Mouse (Mus musculus): ENCODE data around the gene Efcab9. TPM values are rescaled to one million over a fixed set of nuclear protein-coding genes. Genes with fewer than 3 reads are reported as not detected.

Gene Efcab9
- total and polyA plus RNA-seq, 3 experiments = 0.25 to 1.5 TPM; not detected in 1

- TF ChIP-seq MEF2A (IDR thresholded peaks at IDR 0.05; ENCODE audit: borderline replicate concordance, low read depth, low read length) (peak; percentile 76; the same call in 1 of the 2 replicates), ELF1 (IDR thresholded peaks at IDR 0.05; ENCODE audit: low read depth, low read length) (peak; percentile 63; the same call in 1 of the 2 replicates), MAX (IDR thresholded peaks at IDR 0.05; ENCODE audit: low read length) (0 out of 2 replicates have a peak, but pooled peaks have one; percentile 27), NELFE (IDR thresholded peaks at IDR 0.05; ENCODE audit: low read depth, low read length) (0 out of 2 replicates have a peak, but pooled peaks have one; percentile 40), USF2 (conservative IDR thresholded peaks at IDR 0.05; ENCODE audit: low read depth, low read length) (no peak), EP300 (IDR thresholded peaks at IDR 0.05; ENCODE audit: low read length) (peak; percentile 60; the same call in 1 of the 2 replicates), SMC3 (IDR thresholded peaks at IDR 0.05; ENCODE audit: low read depth, low read length) (no peak), POLR2A (IDR thresholded peaks at IDR 0.05; ENCODE audit: low read depth, low read length) (no peak), ZNF384 (IDR thresholded peaks at IDR 0.05; ENCODE audit: low read depth, low read length) (peak; percentile 46; the same call in 1 of the 2 replicates), JUN (IDR thresholded peaks at IDR 0.05; ENCODE audit: insufficient read depth, low read depth, low read length) (no peak), TBP (conservative IDR thresholded peaks at IDR 0.05; ENCODE audit: low read depth, low read length) (no peak), USF1 (IDR thresholded peaks at IDR 0.05; ENCODE audit: low read depth, low read length) (no peak), MAFK (IDR thresholded peaks at IDR 0.05; ENCODE audit: insufficient replicate concordance, low read length) (peak; percentile 25; the same call in 1 of the 2 replicates), SIN3A (IDR thresholded peaks at IDR 0.05; ENCODE audit: low read length) (peak; percentile 68), MXI1 (IDR thresholded peaks at IDR 0.05; ENCODE audit: low read depth, low read length) (peak; percentile 67; the same call in 1 of the 2 replicates), GABPA (IDR thresholded peaks at IDR 0.05; ENCODE audit: insufficient replicate concordance, low read depth, low read length) (no peak), RAD21 (IDR thresholded peaks at IDR 0.05; ENCODE audit: low read depth, low read length) (no peak), BHLHE40 (IDR thresholded peaks at IDR 0.05; ENCODE audit: low read depth, low read length) (no peak; the same call in 1 of the 2 replicates), ZC3H11A (IDR thresholded peaks at IDR 0.05; ENCODE audit: low read depth, low read length) (no peak), ZMIZ1 (IDR thresholded peaks at IDR 0.05; ENCODE audit: low read depth, low read length) (peak; percentile 49; the same call in 1 of the 2 replicates), CTCF (conservative IDR thresholded peaks at IDR 0.05 in 1 of 2, IDR thresholded peaks at IDR 0.05 in 1 of 2; ENCODE audit: low read depth in 2 of 2, low read length in 2 of 2) (no peak), CHD1 (IDR thresholded peaks at IDR 0.05; ENCODE audit: low read depth, low read length) (no peak), IRF4 (IDR thresholded peaks at IDR 0.05; ENCODE audit: low read depth, low read length) (peak; percentile 70), UBTF (IDR thresholded peaks at IDR 0.05; ENCODE audit: low read depth, low read length) (no peak), NRF1 (IDR thresholded peaks at IDR 0.05; ENCODE audit: low read depth, low read length) (no peak), ETS1 (conservative IDR thresholded peaks at IDR 0.05; ENCODE audit: low read depth, low read length) (peak; percentile 64), PAX5 (IDR thresholded peaks at IDR 0.05; ENCODE audit: low read length) (no peak), MAZ (IDR thresholded peaks at IDR 0.05; ENCODE audit: low read depth, low read length) (peak; percentile 66; the same call in 1 of the 2 replicates), CHD2 (IDR thresholded peaks at IDR 0.05; ENCODE audit: low read length) (no peak), KAT2A (IDR thresholded peaks at IDR 0.05; ENCODE audit: insufficient replicate concordance, low read length) (no peak), JUND (conservative IDR thresholded peaks at IDR 0.05; ENCODE audit: low read depth, low read length) (0 out of 2 replicates have a peak, but pooled peaks have one; percentile 20), TCF12 (IDR thresholded peaks at IDR 0.05; ENCODE audit: low read depth, low read length) (0 out of 2 replicates have a peak, but pooled peaks have one; percentile 21), RCOR1 (conservative IDR thresholded peaks at IDR 0.05; ENCODE audit: low read depth, low read length) (no peak), E2F4 (IDR thresholded peaks at IDR 0.05; ENCODE audit: insufficient replicate concordance, low read depth, low read length) (no peak), HCFC1 (IDR thresholded peaks at IDR 0.05; ENCODE audit: low read depth, low read length) (no peak), MYC (IDR thresholded peaks at IDR 0.05; ENCODE audit: low read depth, low read length) (0 out of 2 replicates have a peak, but pooled peaks have one; percentile 42), POLR2AphosphoS2 (IDR thresholded peaks at IDR 0.05; ENCODE audit: low read depth, low read length) (no peak), ZKSCAN1 (IDR thresholded peaks at IDR 0.05; ENCODE audit: borderline replicate concordance, low read depth, low read length) (no peak)
- no peaks in the 10 kb centered on the region for H3K27me3 ChIP-seq (replicated peaks)
- peak overlapping the region; percentile 87; the same call in 1 of the 2 replicates for H3K27ac ChIP-seq (ENCODE audit: insufficient read depth, low read depth)
- no peaks in the 10 kb centered on the region for H3K79me2 ChIP-seq (replicated peaks; ENCODE audit: control insufficient read depth, extremely low read depth, insufficient read depth, poor library complexity, severe bottlenecking)
- H3K36me3 ChIP-seq (replicated peaks in 1 of 2; ENCODE audit: control insufficient read depth in 1 of 2, insufficient read depth in 1 of 2, low read length in 1 of 2) = peaks cover 8 to 49% of the 10 kb centered on the region in 2 experiments
- H3K4me2 ChIP-seq (ENCODE audit: insufficient read depth, low read depth, poor library complexity, severe bottlenecking) = peak overlapping the region; percentile 51
- H3K9ac ChIP-seq (ENCODE audit: insufficient read depth, low read depth) = no peak overlapping the region
- dilution Hi-C loops (cut with MboI; ENCODE audit: extremely low pct_ligation_motif_present, extremely low pct_unique_long_range_greater_than_20kb, low sequenced_read_pairs) (no loop called here), in situ Hi-C loops (cut with MboI; ENCODE audit: low pct_ligation_motif_present, low pct_unique_long_range_greater_than_20kb, low sequenced_read_pairs) (no loop called here)
- H3K4me1 ChIP-seq (ENCODE audit: control insufficient read depth in 1 of 2, insufficient read depth in 2 of 2) = peaks cover 56 to 92% of the 10 kb centered on the region in 2 experiments
- H3K9me3 ChIP-seq (replicated peaks; ENCODE audit: low read length) = no peaks in the 10 kb centered on the region
- DNase-seq (ENCODE audit: extremely low read depth) = peak; percentile 76
- no peak overlapping the region for H3K4me3 ChIP-seq (replicated peaks in 1 of 3; ENCODE audit: low read depth in 2 of 3, low read length in 2 of 3, poor library complexity in 1 of 3)
Observed at GRCm38 (mm10) chr11:32563660-32564059, 31.8 kb upstream of the Efcab9 start.
